Mouse (Mus musculus) liver, embryonic 16.5 days (tissue): ENCODE measurements around the gene Ift22. TPM values are rescaled to one million over a fixed set of nuclear protein-coding genes. Genes with fewer than 3 reads are reported as not detected.
A peak's percentile ranks its signal among the peaks of the same experiment; 100 is the strongest.

Experiments used
- ATAC-seq: fragments of 200-750 bp; cut with Nextera tagmentation; 2 replicates; pipeline ENCODE4 v1.8.0; 2017; ENCODE audit warnings: low read depth, mild to moderate bottlenecking, moderate number of reproducible peaks, moderate library complexity
- H3K27ac ChIP-seq: fragments of 300-500 bp; sonication (generic); 2 replicates; pipeline ENCODE4 v1.5.1; 2014; ENCODE audit warnings: mild to moderate bottlenecking, low read length
- H3K27me3 ChIP-seq: fragments of 300-500 bp; sonication (generic); 2 replicates; pipeline ENCODE4 v1.6.1; 2014; ENCODE audit warnings: low read depth, low read length, mixed read lengths; ENCODE audit not compliant: control insufficient read depth, insufficient read depth
- H3K36me3 ChIP-seq: fragments of 300-500 bp; sonication (generic); 2 replicates; pipeline ENCODE4 v1.6.1; 2014; ENCODE audit warnings: mild to moderate bottlenecking; ENCODE audit not compliant: control insufficient read depth, insufficient read depth
- H3K4me1 ChIP-seq: fragments of 300-500 bp; sonication (generic); 2 replicates; pipeline ENCODE4 v1.6.1; 2014; ENCODE audit warnings: low read depth, low read length, mixed read lengths; ENCODE audit not compliant: control insufficient read depth
- H3K4me2 ChIP-seq: fragments of 300-500 bp; sonication (generic); 2 replicates; pipeline ENCODE4 v1.6.1; 2014; ENCODE audit warnings: low read depth, low read length, mixed read lengths
- H3K4me3 ChIP-seq: fragments of 300-500 bp; sonication (generic); 2 replicates; pipeline ENCODE4 v1.5.1; 2014; ENCODE audit warnings: low read depth, mild to moderate bottlenecking, low read length
- H3K9ac ChIP-seq: fragments of 300-500 bp; sonication (generic); 2 replicates; pipeline ENCODE4 v1.6.1; 2014; ENCODE audit warnings: low read depth, low read length
- H3K9me3 ChIP-seq: fragments of 300-500 bp; sonication (generic); replicated peaks from 2 replicates; pipeline ENCODE4 v1.6.1; 2016; ENCODE audit warnings: low read length; ENCODE audit not compliant: control insufficient read depth
- whole genome bisulfite sequencing: fragments of 180-500 bp; shearing (Covaris S2); extraction: QIAGEN DNeasy Blood & Tissue Kit; methylation state at CpG from one replicate; pipeline ENCODE4 v1.1.7; 2014; ENCODE audit not compliant: insufficient replicate concordance; 5-methylcytosine and 5-hydroxymethylcytosine counted together
- polyA plus RNA-seq: library from polyadenylated mRNA; unstranded; fragments of >200 nt; fragmentation: Nextera tagmentation; extraction: Ambion mirVana; gene quantifications from 2 replicates; pipeline ENCODE4 v1.2.1, GENCODE M21; 2015

Gene Ift22
- polyA plus RNA-seq, 1 experiment from 2014 or later: 7.6 TPM

- H3K9ac ChIP-seq: no peak overlapping the region
- no peak for ATAC-seq
- H3K4me3 ChIP-seq: no peak overlapping the region
- no peaks in the 10 kb centered on the region for H3K36me3 ChIP-seq
- no peaks in the 10 kb centered on the region for H3K9me3 ChIP-seq
- no peak overlapping the region for H3K27ac ChIP-seq
- H3K4me1 ChIP-seq: peaks cover 12% of the 10 kb centered on the region
- no peaks in the 10 kb centered on the region for H3K27me3 ChIP-seq
- no peak overlapping the region for H3K4me2 ChIP-seq
- WGBS: 74% methylated on average over 9 of the region's 9 CpGs
These were observed 14.9 kb downstream of the Ift22 start for GRCm38 (mm10) chr5:136922830-136923229.

GRCm38 (mm10) chr5:136923751-136924478 is 16.0 kb downstream of the Ift22 start:
- ATAC-seq: peak; percentile 18; the same call in 1 of the 2 replicates

GRCm38 (mm10) chr5:136929073-136929472 is 21.1 kb downstream of the Ift22 start:
- Histone ChIP-seq H3K9me3 (no peaks in the 10 kb centered on the region), H3K27ac (no peak overlapping the region), H3K27me3 (no peaks in the 10 kb centered on the region), H3K4me2 (no peak overlapping the region), H3K36me3 (no peaks in the 10 kb centered on the region), H3K4me1 (no peaks in the 10 kb centered on the region), H3K9ac (no peak overlapping the region), H3K4me3 (no peak overlapping the region)
- peak; percentile 51; the same call in 1 of the 2 replicates for ATAC-seq
- 19% methylated on average over 4 of the region's 4 CpGs for WGBS

More at GRCm38 (mm10) chr5:136923751-136924478, 16.0 kb downstream of the Ift22 start:
- no peak overlapping the region for H3K4me2 ChIP-seq
- H3K36me3 ChIP-seq: no peaks in the 10 kb centered on the region
- H3K9me3 ChIP-seq: no peaks in the 10 kb centered on the region
- 63% methylated on average over 7 of the region's 7 CpGs for WGBS
- H3K4me3 ChIP-seq: no peak overlapping the region
- no peak overlapping the region for H3K9ac ChIP-seq
- H3K27me3 ChIP-seq: no peaks in the 10 kb centered on the region
- H3K27ac ChIP-seq: no peak overlapping the region
- H3K4me1 ChIP-seq: peaks cover 12% of the 10 kb centered on the region

- 78% methylated on average over 14 of the region's 14 CpGs for WGBS
These were observed 23.9 kb downstream of the Ift22 start for GRCm38 (mm10) chr5:136931896-136932295.

GRCm38 (mm10) chr5:136932956-136933355 is 25.0 kb downstream of the Ift22 start:
- no peak for ATAC-seq
- Histone ChIP-seq H3K4me2 (no peak overlapping the region), H3K27ac (no peak overlapping the region), H3K27me3 (no peaks in the 10 kb centered on the region), H3K9ac (no peak overlapping the region), H3K4me1 (no peaks in the 10 kb centered on the region), H3K4me3 (no peak overlapping the region), H3K9me3 (no peaks in the 10 kb centered on the region), H3K36me3 (no peaks in the 10 kb centered on the region)
- 69% methylated on average over 5 of the region's 5 CpGs for WGBS

More at GRCm38 (mm10) chr5:136931896-136932295, 23.9 kb downstream of the Ift22 start:
- Histone ChIP-seq H3K36me3 (no peaks in the 10 kb centered on the region), H3K27me3 (no peaks in the 10 kb centered on the region), H3K4me3 (no peak overlapping the region), H3K9ac (no peak overlapping the region), H3K27ac (no peak overlapping the region), H3K4me1 (no peaks in the 10 kb centered on the region), H3K9me3 (no peaks in the 10 kb centered on the region), H3K4me2 (no peak overlapping the region)
- ATAC-seq: no peak

GRCm38 (mm10) chr5:136933930-136934329 is 26.0 kb downstream of the Ift22 start:
- ATAC-seq: no peak
- H3K9ac ChIP-seq: no peak overlapping the region
- no peaks in the 10 kb centered on the region for H3K36me3 ChIP-seq
- no peak overlapping the region for H3K4me3 ChIP-seq
- no peaks in the 10 kb centered on the region for H3K9me3 ChIP-seq
- 73% methylated on average over 6 of the region's 6 CpGs for WGBS
- no peaks in the 10 kb centered on the region for H3K4me1 ChIP-seq
- H3K27ac ChIP-seq: no peak overlapping the region
- no peaks in the 10 kb centered on the region for H3K27me3 ChIP-seq
- H3K4me2 ChIP-seq: no peak overlapping the region

GRCm38 (mm10) chr5:136935905-136936695 is 28.1 kb downstream of the Ift22 start:
- Histone ChIP-seq H3K4me2 (no peak overlapping the region), H3K4me3 (no peak overlapping the region), H3K9ac (no peak overlapping the region), H3K27ac (no peak overlapping the region), H3K9me3 (no peaks in the 10 kb centered on the region), H3K4me1 (no peaks in the 10 kb centered on the region), H3K27me3 (no peaks in the 10 kb centered on the region), H3K36me3 (no peaks in the 10 kb centered on the region)
- ATAC-seq: no peak
- WGBS: 42% methylated on average over 7 of the region's 7 CpGs

GRCm38 (mm10) chr5:136936750-136937149 is 28.8 kb downstream of the Ift22 start:
- no peak for ATAC-seq
- H3K27ac ChIP-seq: no peak overlapping the region
- WGBS: 77% methylated on average over 6 of the region's 6 CpGs

GRCm38 (mm10) chr5:136937621-136938020 is 29.7 kb downstream of the Ift22 start:
- no peak for ATAC-seq
- Histone ChIP-seq H3K36me3 (no peaks in the 10 kb centered on the region), H3K27me3 (no peaks in the 10 kb centered on the region), H3K9ac (no peak overlapping the region), H3K9me3 (no peaks in the 10 kb centered on the region), H3K4me1 (no peaks in the 10 kb centered on the region), H3K27ac (no peak overlapping the region), H3K4me3 (no peak overlapping the region), H3K4me2 (no peak overlapping the region)
- 68% methylated on average over 5 of the region's 5 CpGs for WGBS

More at GRCm38 (mm10) chr5:136936750-136937149, 28.8 kb downstream of the Ift22 start:
- Histone ChIP-seq H3K9ac (no peak overlapping the region), H3K36me3 (no peaks in the 10 kb centered on the region), H3K27me3 (no peaks in the 10 kb centered on the region), H3K4me1 (no peaks in the 10 kb centered on the region), H3K4me3 (no peak overlapping the region), H3K4me2 (no peak overlapping the region), H3K9me3 (no peaks in the 10 kb centered on the region)
